Mouse (Mus musculus) limb, embryonic 10.5 days (tissue): ENCODE measurements around the gene Gm5475. TPM values are rescaled to one million over a fixed set of nuclear protein-coding genes. Genes with fewer than 3 reads are reported as not detected.

Experiments used
- DNase-seq: peaks from one replicate; pipeline ENCODE4 v3.0.0-alpha.2; 2017; ENCODE audit warnings: low spot score
- H3K27ac ChIP-seq: fragments of 300-500 bp; sonication (generic); 2 replicates; pipeline ENCODE4 v1.5.1; 2016; ENCODE audit warnings: mild to moderate bottlenecking
- H3K27me3 ChIP-seq: fragments of 300-500 bp; sonication (generic); 2 replicates; pipeline ENCODE4 v1.6.1; 2016; ENCODE audit warnings: low read depth, mild to moderate bottlenecking; ENCODE audit not compliant: poor library complexity, severe bottlenecking
- H3K36me3 ChIP-seq: fragments of 300-500 bp; sonication (generic); 2 replicates; pipeline ENCODE4 v1.6.1; 2016; ENCODE audit warnings: mild to moderate bottlenecking, moderate library complexity
- H3K4me1 ChIP-seq: fragments of 300-500 bp; sonication (generic); 2 replicates; pipeline ENCODE4 v1.6.1; 2016
- H3K4me3 ChIP-seq: fragments of 300-500 bp; sonication (generic); 2 replicates; pipeline ENCODE4 v1.5.1; 2016; ENCODE audit warnings: mild to moderate bottlenecking, moderate library complexity
- H3K9me3 ChIP-seq: fragments of 300-500 bp; sonication (generic); replicated peaks from 2 replicates; pipeline ENCODE4 v1.6.1; 2016; ENCODE audit warnings: mild to moderate bottlenecking
- WGBS: fragments of 180-500 bp; shearing (Covaris S2); methylation state at CpG from one replicate; pipeline ENCODE4 v1.1.7; 2016; 5-methylcytosine and 5-hydroxymethylcytosine counted together
- polyA plus RNA-seq: library from polyadenylated mRNA; unstranded; fragments of >200 nt; fragmentation: Nextera tagmentation; extraction: Ambion mirVana; gene quantifications from 2 replicates; pipeline ENCODE4 v1.2.1, GENCODE M21; 2016

Gm5475 gene
- polyA plus RNA-seq, 1 experiment from 2014 or later: 0.11 TPM

GRCm38 (mm10) chr15:100463712-100464111 lies 41.8 kb downstream of the Gm5475 start:
- Histone ChIP-seq H3K36me3 (no peaks in the 10 kb centered on the region), H3K4me3 (no peak overlapping the region), H3K4me1 (peaks cover 18% of the 10 kb centered on the region), H3K27ac (no peak overlapping the region), H3K9me3 (no peaks in the 10 kb centered on the region), H3K27me3 (peaks cover 11% of the 10 kb centered on the region; the same call in 1 of the 2 replicates)
- DNase-seq: peak; percentile 64
- 27% methylated on average over 6 of the region's 6 CpGs for WGBS

DNA sequence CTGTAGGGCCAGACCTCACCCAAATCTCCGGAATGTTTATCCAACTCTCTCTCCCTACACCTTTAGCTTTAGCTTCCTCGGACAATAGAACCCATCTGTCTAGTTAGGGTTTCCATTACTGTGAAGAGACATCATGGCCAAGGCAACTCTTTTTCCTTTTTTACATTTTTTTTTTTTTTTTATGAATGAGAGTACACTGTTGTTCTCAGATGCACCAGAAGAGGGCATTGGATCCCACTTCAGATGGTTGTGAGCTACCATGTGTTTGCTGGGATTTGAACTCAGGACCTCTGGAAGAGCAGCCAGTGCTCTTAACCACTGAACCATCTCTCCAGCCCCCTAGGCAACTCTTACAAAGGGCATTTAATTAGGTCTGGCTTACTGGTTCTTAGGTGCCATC lies 43.5 kb downstream of the Gm5475 start:
- DNase-seq: no peak
- Histone ChIP-seq H3K27me3 (peaks cover under 1% of the 10 kb centered on the region; the same call in 1 of the 2 replicates), H3K27ac (no peak overlapping the region), H3K4me1 (peaks cover 31% of the 10 kb centered on the region), H3K4me3 (no peak overlapping the region), H3K9me3 (no peaks in the 10 kb centered on the region), H3K36me3 (no peaks in the 10 kb centered on the region)
- WGBS: 77% methylated on average over 2 of the region's 2 CpGs

DNA sequence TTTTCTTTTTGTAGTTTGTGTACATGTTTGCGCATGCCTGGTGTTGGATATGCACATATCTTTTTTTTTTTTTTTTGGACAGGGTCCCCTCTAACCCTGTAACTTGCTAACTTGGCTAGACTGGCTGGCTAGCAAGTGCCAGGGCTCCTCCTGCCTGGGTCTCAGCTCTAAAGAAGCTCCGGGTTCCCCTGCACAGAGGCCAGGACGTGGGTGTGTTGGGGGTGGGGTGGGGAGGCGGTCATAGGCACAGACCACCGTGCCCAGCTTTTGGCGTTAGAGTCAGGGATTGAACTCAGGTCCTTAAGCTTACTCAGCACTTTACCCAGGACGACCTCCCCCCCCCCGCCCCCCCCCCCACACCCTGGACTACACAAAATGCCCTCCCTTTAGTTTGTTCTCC lies 45.8 kb downstream of the Gm5475 start:
- H3K9me3 ChIP-seq: no peaks in the 10 kb centered on the region
- peaks cover 21% of the 10 kb centered on the region for H3K36me3 ChIP-seq
- H3K27me3 ChIP-seq: no peaks in the 10 kb centered on the region
- peaks cover 22% of the 10 kb centered on the region for H3K4me1 ChIP-seq
- no peak for DNase-seq
- 47% methylated on average over 8 of the region's 8 CpGs for WGBS
- peak overlapping the region; percentile 87 for H3K4me3 ChIP-seq
- no peak overlapping the region for H3K27ac ChIP-seq

DNA sequence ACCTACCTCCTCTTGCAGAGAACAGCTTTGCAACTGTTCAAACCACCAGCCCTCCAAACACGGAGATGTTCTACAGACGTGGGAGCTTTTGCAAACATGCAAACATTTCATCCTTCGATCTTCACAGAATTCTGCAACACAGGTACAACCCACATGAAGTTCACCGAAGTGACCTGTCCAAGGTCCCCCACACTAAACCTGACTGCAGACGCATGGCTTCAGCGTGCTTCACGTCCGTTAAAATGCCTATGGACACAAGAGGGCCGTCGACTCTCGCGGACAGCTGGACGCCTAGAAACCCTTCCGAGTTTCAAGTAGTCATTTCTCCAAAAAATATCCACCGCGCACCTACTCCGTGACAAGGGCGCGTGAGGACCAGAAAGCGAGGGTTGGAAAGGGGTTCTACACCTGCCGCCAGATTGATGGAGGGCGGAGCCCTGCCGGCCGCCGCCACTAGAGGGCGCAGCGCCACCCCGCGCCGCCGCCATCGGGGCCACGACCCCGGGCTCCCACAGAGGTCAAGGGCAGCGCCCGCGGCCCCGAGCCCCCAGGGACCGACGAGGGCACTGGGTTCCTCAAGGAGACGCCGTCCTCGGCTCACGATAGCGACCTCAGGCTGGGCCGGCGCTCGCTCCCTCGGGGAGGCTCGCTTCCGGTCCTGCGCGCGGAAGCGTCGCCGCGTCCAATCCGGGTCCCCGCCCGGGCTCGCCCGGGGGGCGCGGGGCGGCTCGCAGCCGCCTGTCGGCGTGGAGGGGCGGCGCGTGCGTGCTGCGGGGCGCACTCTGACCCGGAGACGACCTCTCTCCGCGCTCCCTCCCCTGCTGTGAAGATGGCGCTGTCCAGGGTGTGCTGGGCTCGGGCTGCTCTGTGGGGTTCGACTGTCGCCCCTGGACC lies 46.6 kb downstream of the Gm5475 start, which contains the start of gene Letmd1:
Gene Letmd1, plus strand, starts transcription at position 729 of the 894 bp plus-strand sequence.
- Histone ChIP-seq H3K36me3 (peaks cover 25% of the 10 kb centered on the region), H3K4me1 (peaks cover 22% of the 10 kb centered on the region), H3K27ac (peak within 1 kb of the TSS; percentile 95), H3K9me3 (no peaks in the 10 kb centered on the region), H3K27me3 (no peaks in the 10 kb centered on the region), H3K4me3 (peak within 1 kb of the TSS; percentile 87)
- peak; percentile 88 for DNase-seq
- 3% methylated on average over 84 of the region's 84 CpGs for WGBS

DNA sequence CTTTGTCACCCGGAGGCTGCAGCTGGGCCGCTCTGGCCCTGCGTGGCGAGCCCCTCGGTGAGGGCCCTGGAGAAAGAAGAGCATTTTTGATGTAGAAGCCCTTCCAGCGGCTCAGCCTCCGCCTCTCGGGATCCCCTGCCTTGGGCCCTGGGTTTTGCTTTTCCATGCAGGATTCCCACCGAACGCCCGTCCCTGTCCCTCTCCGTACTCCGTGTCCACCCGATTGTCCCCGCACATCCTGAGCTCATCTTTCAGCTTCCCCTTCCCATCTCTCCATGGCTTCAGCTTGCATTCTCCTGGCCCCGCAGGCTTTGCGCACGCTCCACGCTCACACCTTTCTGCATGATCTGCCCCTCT lies 47.2 kb downstream of the Gm5475 start:
- no peak for DNase-seq
- peaks cover 22% of the 10 kb centered on the region for H3K4me1 ChIP-seq
- H3K27me3 ChIP-seq: no peaks in the 10 kb centered on the region
- WGBS: under 1% methylated on average over 19 of the region's 19 CpGs
- H3K36me3 ChIP-seq: peaks cover 29% of the 10 kb centered on the region
- H3K27ac ChIP-seq: peak overlapping the region; percentile 95
- H3K9me3 ChIP-seq: no peaks in the 10 kb centered on the region
- H3K4me3 ChIP-seq: peak overlapping the region; percentile 87

DNA sequence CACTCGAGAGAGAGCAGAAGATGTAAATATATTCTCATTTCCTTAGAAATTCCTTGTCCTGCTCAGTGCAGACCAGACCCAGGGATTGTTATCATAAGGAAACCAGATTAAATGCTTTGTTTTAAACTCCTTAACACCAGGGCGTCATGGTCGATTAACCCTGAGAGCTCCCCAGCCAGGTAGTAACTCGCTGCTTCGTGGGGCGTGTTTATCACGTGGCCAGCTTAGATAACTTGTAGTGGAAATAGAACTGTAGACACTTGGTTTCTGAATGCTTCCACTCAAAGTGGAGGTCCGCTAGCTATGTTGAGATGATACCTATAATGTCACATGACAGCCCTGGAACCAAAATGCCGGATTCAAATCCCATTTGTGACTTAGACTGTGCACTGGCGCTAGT lies 48.1 kb downstream of the Gm5475 start:
- WGBS: 77% methylated on average over 10 of the region's 10 CpGs
- peaks cover 36% of the 10 kb centered on the region for H3K36me3 ChIP-seq
- peak overlapping the region; percentile 87 for H3K4me3 ChIP-seq
- no peaks in the 10 kb centered on the region for H3K27me3 ChIP-seq
- no peak for DNase-seq
- H3K9me3 ChIP-seq: no peaks in the 10 kb centered on the region
- peaks cover 22% of the 10 kb centered on the region for H3K4me1 ChIP-seq
- H3K27ac ChIP-seq: no peak overlapping the region

- WGBS: 86% methylated on average over 7 of the region's 7 CpGs
- no peak for DNase-seq
- H3K36me3 ChIP-seq: peaks cover 74% of the 10 kb centered on the region
- no peaks in the 10 kb centered on the region for H3K27me3 ChIP-seq
- no peak overlapping the region for H3K27ac ChIP-seq
- H3K4me3 ChIP-seq: no peak overlapping the region
- peaks cover 13% of the 10 kb centered on the region for H3K4me1 ChIP-seq
- no peaks in the 10 kb centered on the region for H3K9me3 ChIP-seq
Measured at GRCm38 (mm10) chr15:100473926-100474503, 52.1 kb downstream of the Gm5475 start.

Other genes starting within 250 kb of the Gm5475 start
- 42.5 and 43.0 TPM in 2 replicates for gene Atf1, start 194.3 kb upstream of the Gm5475 start, polyA plus RNA-seq
- gene Tmprss12, start 141.3 kb upstream of the Gm5475 start, polyA plus RNA-seq: not detected in 2 replicates
- 2.2 and 2.7 TPM in 2 replicates for gene Mettl7a1, start 118.0 kb upstream of the Gm5475 start, polyA plus RNA-seq
- not detected in 2 replicates for gene Mettl7a3, start 87.2 kb upstream of the Gm5475 start, polyA plus RNA-seq
- gene Methig1, start 69.0 kb upstream of the Gm5475 start, polyA plus RNA-seq: 0.15 and 0.29 TPM in 2 replicates
- not detected in 2 replicates for gene Mettl7a2, start 68.9 kb upstream of the Gm5475 start, polyA plus RNA-seq
- 0.65 TPM in 1 of 2 replicates, not detected in the other for gene Higd1c, start 57.6 kb upstream of the Gm5475 start, polyA plus RNA-seq
- 30.4 and 31.0 TPM in 2 replicates for gene Slc11a2, start 2.9 kb downstream of the Gm5475 start, polyA plus RNA-seq
- 29.7 and 31.4 TPM in 2 replicates for gene Letmd1, start 46.9 kb downstream of the Gm5475 start, polyA plus RNA-seq
- gene Csrnp2, start 73.3 kb downstream of the Gm5475 start, polyA plus RNA-seq: 24.8 and 28.2 TPM in 2 replicates
- gene Tfcp2, start 129.9 kb downstream of the Gm5475 start, polyA plus RNA-seq: 29.9 and 44.5 TPM in 2 replicates
- gene Pou6f1, start 177.8 kb downstream of the Gm5475 start, polyA plus RNA-seq: 1.1 and 2.9 TPM in 2 replicates
- gene Dazap2, start 193.2 kb downstream of the Gm5475 start, polyA plus RNA-seq: 189 and 195 TPM in 2 replicates
- 5.0 and 6.7 TPM in 2 replicates for gene Smagp, start 214.8 kb downstream of the Gm5475 start, polyA plus RNA-seq
- gene Bin2, start 247.4 kb downstream of the Gm5475 start, polyA plus RNA-seq: 2.6 and 3.5 TPM in 2 replicates